Mouse (Mus musculus) spleen, postnatal 10 days (tissue): ENCODE measurements around the gene Cep295.
"Not testable (repeated sequence)": the region's sequence is repeated elsewhere in the genome, so short reads cannot be mapped to it uniquely, and the experiment has no call there.

Experiments used
- DNase-seq, 2 experiments: peaks; one replicate each; pipeline ENCODE4 v3.0.0; 2021 to 2022; ENCODE audit warnings: low spot score in 2 of 2

Gene Cep295

DNA sequence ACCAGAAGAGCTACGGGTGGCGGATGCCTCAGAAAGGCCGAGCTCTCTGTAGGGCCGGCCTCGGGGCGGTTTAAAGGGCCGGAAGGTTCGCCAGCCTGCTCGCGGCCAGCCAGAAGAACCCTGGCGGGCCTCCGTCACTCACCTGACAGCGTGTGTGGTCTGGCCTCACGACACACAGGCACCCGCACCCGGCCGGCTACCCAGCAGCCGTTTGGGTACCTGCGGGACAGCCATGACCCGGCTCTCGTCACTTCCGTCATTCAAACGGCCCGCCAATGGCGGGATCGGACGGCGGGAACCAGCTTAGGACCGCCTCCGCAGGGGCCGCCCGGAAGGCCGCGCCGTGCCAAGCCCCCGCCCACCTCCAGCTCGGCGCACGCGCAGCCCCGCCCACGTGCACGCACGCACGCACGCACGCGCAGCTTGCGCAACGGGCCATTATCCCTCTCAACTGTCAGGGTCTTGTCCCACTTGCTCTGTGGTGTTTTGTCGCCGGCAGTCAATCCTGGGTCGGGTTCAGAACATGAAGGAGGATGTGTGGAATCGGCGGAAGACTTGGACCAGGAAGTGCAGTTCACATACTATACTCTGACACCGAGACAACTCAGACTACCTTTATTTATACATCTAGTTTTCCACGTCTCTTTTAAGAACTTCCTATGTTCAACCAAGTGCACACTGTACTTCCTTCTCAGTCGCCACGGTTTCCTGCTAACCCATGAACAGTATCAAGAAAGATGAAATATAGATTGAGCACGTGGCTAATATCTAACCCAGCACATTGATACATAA is at the start of gene Cep295:
Gene Cep295 (minus strand): TSS at position 305 of the 792 bp plus-strand sequence.
- DNase-seq = peak; percentile 94 to 98

DNA sequence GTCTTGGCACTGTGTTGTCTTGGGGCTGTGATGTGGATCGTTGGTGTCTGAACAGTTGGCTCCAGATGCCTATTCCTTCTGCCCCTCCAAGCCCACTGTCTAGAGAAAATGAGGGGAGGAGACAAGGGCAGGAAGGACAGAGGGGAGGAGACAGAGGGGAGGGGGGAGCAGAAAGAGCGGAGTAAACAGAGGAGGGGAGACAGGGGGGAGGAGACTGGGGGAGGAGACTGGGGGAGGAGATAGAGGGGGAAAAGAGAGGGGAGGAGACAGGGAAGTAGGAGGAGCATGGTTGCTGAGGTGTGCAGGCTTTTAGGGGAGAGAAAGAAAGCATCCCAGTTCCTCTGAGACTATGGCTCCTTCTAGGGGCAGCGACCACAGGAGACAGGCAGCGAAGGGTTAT is 40.0 kb upstream of the Cep295 start:
- no peak for DNase-seq

DNA sequence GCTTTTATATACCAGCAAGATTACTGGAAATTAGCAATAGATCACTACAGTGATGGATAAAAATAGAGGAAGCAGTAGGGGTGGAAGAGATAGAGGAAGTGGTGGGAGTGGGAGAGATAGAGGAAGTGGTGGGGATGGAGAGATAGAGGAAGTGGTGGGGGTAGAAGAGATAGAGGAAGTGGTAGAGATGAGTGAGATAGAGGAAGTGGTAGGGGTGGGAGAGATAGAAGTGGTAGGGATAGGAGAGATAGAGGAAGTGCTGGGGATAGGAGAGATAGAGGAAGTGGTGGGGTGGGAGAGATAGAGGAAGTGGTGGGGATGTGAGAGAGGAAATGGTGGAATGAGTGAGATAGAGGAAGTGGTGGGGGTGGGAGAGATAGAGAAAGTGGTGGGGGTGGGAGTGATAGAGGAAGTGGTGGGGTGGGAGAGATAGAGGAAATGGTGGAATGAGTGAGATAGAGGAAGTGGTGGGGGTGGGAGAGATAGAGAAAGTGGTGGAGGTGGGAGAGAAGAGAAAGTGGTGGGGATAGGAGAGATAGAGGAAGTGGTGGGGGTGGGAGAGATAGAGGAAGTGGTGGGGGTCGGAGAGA is 37.9 kb upstream of the Cep295 start:
- DNase-seq = no peak

- no peak for DNase-seq
Measured at GRCm38 (mm10) chr9:15387075-15387643, 29.6 kb upstream of the Cep295 start.

DNA sequence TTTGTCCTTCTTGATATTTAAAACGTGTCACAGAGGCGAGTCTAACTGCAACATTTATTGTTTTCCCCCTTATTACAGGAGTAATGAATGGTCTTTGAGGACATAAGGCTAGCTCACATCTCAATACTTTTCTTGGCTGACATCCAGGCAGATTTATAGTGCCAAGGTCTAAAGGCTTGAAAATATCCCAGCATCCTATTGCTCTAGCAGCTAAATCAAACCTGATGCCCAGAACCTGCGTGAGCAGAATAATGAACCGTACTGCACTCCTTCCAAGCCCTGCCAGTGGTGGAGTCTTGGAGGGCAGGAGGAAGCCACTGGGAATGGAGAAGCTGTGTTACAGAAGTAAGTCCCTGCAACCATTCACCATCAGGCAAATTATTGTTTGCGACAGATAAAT is 26.7 kb upstream of the Cep295 start:
- no peak for DNase-seq

DNA sequence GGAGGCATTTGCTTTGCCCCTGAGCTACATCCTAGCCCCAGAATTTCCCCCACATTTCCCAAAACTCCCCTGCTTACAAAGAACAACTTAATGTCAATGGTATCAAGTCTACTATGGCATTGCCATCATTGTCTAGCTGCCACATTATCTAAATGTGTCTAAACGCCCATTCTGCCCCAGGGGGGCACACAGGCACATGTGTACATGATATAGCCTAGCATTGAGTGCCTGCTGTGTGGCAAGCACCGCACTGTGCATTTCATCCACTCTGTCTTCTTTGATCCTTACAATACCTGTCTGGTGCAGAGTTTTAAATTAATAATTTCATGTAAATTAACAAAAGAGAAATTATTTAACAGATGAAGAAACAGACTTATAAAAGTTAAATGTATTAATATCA is 8.7 kb upstream of the Cep295 start:
- DNase-seq = no peak

DNA sequence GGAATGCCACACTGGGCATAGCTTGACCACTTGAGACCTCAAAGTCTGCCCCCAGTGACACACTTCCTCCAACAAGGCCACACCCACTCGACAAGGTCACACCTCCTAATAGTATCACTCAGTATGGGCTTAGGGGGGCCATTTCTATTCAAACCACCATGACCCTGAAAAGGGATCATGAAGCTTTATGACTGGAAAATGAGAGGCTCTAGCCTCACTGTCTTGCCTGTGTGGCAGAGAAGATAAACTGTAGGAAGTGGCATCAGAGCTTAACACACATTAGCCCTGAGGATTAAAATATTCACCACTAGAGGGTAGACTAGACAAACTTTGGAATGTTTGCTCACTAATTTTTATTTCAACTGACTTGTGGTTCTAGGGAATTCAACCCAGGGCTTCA is 8.3 kb upstream of the Cep295 start:
- no peak for DNase-seq

- no peak for DNase-seq
Measured at GRCm38 (mm10) chr9:15364843-15365242, 7.3 kb upstream of the Cep295 start.

- no peak for DNase-seq
Measured at GRCm38 (mm10) chr9:15356916-15357483, 588 bp downstream of the Cep295 start.

- no peak for DNase-seq
Measured at GRCm38 (mm10) chr9:15349925-15350324, 7.7 kb downstream of the Cep295 start.

DNA sequence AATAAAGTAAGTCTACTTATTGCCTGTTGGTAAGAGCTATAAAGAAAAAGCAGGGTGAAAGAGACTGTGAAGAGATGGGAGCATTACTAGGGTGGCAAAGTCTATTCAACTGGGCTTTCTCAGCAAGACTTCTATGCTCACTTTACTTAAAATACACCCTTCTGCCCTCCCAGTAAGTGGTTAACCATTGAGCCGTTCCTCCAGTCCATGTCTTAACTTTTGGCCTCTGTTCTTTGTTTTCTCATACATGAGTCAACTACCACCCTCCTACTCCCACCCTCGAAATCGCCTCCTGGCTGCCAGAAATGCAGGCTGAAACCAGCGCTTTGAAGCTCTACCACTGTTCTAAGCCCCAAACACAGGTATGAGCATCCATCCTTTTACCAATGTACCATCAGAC is 19.8 kb downstream of the Cep295 start:
- DNase-seq = no peak

DNA sequence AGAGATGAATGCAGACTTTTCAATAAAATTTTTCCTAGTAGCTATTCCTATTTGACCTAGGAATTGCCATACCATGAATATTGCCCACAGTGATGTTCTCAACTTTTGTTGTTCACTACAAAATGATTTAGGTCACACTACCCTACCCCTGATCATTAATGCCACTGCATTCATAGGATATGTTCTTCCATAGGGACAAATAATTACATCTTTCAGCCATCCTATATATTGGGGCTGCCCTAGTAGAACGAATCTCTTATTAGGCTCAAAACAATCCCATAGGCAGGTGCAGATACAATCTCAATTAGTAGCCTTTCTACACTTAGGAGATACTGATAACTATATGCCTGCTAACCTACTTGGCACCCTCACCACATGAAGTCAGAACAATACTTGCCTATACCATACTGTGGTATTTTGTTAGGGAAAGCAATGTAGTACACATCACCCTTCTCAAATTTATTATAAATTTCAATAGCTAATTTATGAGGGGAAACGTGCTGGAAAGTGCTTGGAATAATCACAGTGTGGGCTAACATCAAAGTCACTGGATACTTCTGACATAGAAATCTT is 39.3 kb downstream of the Cep295 start:
- DNase-seq = no peak

GRCm38 (mm10) chr9:15317223-15318169 is 40.1 kb downstream of the Cep295 start:
- DNase-seq = no peak

- DNase-seq = not testable (repeated sequence)
Measured at GRCm38 (mm10) chr9:15316296-15316695, 41.3 kb downstream of the Cep295 start.

DNA sequence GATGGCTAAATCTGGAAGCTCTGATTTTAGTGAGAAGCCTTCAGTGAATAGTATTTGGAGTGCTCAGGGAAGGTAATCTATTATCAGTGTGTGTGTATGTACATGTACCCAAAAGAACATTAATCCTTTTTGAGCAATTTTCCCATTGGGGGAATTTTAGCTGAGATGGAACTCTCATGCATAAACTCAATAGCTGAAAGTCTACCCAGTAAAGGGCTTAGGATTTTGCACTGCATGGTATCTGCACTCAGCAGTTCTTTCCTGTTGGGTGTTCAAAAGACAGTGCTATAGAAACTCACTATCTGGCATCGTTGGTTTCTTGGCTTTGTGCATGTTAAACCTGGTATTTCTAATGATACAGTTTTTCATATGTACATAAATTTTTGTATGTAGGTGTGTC is 43.0 kb downstream of the Cep295 start:
- no peak for DNase-seq

GRCm38 (mm10) chr9:15313633-15314032 is 44.0 kb downstream of the Cep295 start:
- DNase-seq = no peak

DNA sequence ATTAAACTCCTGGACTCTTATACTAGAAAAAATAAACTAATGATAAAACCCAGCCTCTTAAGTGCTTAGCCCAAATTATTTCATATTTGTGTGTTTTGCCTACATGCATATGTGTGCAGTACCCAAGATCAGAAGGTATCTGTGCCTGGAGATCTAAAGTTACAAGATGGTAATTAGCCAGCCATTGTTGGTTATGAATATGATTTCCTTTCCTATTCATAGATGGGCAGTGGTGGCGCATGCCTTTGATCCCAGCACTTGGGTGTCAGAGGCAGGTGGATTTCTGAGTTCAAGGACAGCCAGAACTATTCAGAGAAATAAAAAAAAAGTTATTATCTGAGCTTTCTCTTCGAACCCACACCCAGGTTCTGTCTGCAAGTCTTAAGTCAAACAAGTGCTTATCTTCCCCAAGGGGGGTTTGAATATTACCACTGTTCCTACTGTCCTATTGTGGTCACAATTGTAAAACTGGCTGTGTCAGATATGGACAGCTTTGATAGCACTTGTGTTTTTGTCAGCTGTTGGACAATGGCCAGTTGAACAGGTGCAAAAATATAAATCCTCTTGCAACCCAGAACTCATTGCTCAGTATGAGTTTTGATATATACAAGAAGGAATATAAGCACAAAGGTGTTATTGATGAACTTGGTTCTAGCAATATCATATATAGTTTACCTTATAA is 45.4 kb downstream of the Cep295 start:
- DNase-seq = no peak

DNA sequence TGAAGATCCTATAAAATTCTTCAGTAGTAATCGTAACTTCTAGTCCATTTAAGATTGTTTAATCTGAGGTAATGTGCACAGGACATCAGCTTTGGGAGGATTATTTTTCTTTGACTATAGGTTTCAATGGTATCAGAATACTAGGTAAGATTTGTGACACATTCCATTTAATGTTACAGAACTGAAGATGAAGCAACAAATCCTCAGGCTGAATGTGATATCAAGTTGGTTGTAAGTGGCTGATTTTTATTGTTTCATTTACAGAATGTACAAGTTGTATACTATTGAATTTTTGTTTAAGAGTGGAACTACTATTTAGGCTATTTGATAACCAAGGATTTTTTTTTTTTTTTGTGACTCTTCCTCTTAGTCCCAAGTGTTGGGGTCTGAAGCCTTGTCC is 47.4 kb downstream of the Cep295 start:
- DNase-seq = no peak

DNA sequence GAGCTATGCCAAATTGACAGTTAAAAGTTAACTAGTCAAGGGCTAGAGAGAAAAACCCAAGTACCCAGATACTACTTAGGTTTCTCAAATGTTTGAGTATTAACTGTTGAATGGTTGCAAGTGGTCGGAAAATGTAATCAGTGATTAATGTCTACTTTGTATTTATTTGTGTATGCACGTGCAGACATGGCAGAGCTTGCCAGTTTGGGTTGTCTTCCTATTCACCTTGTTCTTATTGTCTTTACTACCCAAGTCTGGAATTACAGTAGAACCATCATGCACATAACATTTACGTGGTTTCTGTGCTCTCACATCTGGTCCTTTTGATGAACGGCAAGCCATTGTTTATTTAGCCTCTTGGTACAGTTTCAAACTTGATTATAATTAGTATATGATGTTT is 48.2 kb downstream of the Cep295 start:
- DNase-seq = no peak

DNA sequence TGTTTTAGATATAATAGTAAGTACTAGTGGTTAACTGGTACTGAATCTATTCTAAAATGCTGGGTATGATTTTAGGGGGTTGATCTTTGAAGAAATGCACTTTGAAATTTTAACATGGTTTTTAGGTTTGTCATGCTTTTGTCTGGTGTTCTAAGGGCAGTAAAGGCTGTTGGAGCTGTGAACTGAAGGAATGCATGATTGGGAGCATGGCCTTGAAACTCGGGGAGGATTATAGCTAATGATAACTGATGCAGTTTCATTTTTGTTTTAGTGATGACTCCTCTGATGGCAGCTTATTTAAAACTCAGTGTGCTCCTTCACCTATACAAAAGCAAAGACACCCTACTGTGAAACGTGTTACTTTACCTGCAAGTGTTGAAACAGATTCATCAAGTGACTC is 49.3 kb downstream of the Cep295 start:
- no peak for DNase-seq

DNA sequence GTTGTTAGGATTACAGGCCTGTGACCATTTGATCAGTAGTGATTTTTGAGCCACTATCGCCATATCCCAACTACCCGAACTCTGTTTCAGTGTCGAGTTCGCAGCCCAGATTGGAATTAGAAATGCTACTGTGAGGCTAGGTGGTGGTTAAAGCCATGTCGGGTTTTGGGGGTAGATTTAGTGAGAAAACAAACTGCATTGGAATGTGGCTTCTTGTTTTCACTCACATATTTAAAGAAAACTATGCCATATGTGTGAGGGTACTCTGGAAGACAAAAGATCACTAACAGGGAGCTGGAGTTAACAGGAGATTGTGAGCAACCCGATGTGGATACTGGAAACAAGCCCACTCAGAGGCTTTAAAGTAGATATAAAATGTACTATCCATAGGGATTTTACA is 50.3 kb downstream of the Cep295 start:
- no peak for DNase-seq
